Mouse (Mus musculus) gastrocnemius, postnatal 14 days (tissue): Measurements from ENCODE around the gene Bpgm. TPM values are rescaled to one million over a fixed set of nuclear protein-coding genes. Genes with fewer than 3 reads are reported as not detected.

Experiments used
- DNase-seq: peaks from one replicate; pipeline ENCODE4 v3.0.0; 2021; ENCODE audit warnings: mixed read lengths
- intact Hi-C: fragments of 180-260 bp; cut with DNase I; formaldehyde crosslinking; loops from one replicate; pipeline ENCODE4 v1.15.1; 2025; ENCODE audit warnings: low total_unique reads
- long read RNA-seq, 2 experiments: library from polyadenylated mRNA; stranded (forward); transcript quantifications; one replicate each; pipeline ENCODE4 v2.0.0; 2021
- total RNA-seq, 2 experiments: library from RNA; stranded (reverse); gene quantifications; 2 replicates each; pipeline ENCODE4 v1.2.3; 2021

Gene Bpgm
- total RNA-seq, result 10 to 100 TPM; 42.7 to 53.8 TPM
- long read RNA-seq, experiment 1, transcript Bpgm-201 (3 exons, 2,220 nt), result major isoform, 75 of 100 reads
- long read RNA-seq, experiment 1, partial matches to known transcripts, result 16 of 100 reads
- long read RNA-seq, experiment 1, other reads (novel, unspliced or antisense), result 9 of 100 reads
- long read RNA-seq, experiment 2, transcript Bpgm-201 (3 exons, 2,220 nt), result major isoform, 93 of 123 reads
- long read RNA-seq, experiment 2, partial matches to known transcripts, result 1 of 123 reads
- long read RNA-seq, experiment 2, other reads (novel, unspliced or antisense), result 29 of 123 reads

GRCm38 (mm10) chr6:34475974-34476794, at the start of gene Bpgm:
Gene Bpgm, plus strand, starts transcription at chr6:34476207.
- peak; percentile 96 for DNase-seq
- intact Hi-C loops, result no loop called here

GRCm38 (mm10) chr6:34439006-34439405, 37.0 kb upstream of the Bpgm start:
- intact Hi-C loops, result no loop called here
- DNase-seq, result no peak

GRCm38 (mm10) chr6:34441556-34442257, 34.3 kb upstream of the Bpgm start:
- intact Hi-C loops, result loop anchor here (10.0 kb wide), 1 partner anchor 47 kb away; no protein-coding TSS in a partner anchor
- DNase-seq, result no peak

GRCm38 (mm10) chr6:34443791-34444190, 32.2 kb upstream of the Bpgm start:
- intact Hi-C loops, result loop anchor here (10.0 kb wide), 1 partner anchor 49 kb away; no protein-coding TSS in a partner anchor
- no peak for DNase-seq

- peak; percentile 66 for DNase-seq
- intact Hi-C loops, result loop anchor here (2.0 to 10.0 kb wide), 2 partner anchors 53 to 153 kb away; no protein-coding TSS in a partner anchor
Measured at GRCm38 (mm10) chr6:34447961-34448360, 28.0 kb upstream of the Bpgm start.

- intact Hi-C loops, result loop anchor here (10.0 kb wide), 1 partner anchor 54 kb away; no protein-coding TSS in a partner anchor
- DNase-seq, result no peak
Measured at GRCm38 (mm10) chr6:34448696-34449095, 27.3 kb upstream of the Bpgm start.

- intact Hi-C loops, result no loop called here
Measured at GRCm38 (mm10) chr6:34452963-34453770, 22.8 kb upstream of the Bpgm start.

GRCm38 (mm10) chr6:34459456-34459855, 16.6 kb upstream of the Bpgm start:
- intact Hi-C loops, result no loop called here
- DNase-seq, result no peak

More at GRCm38 (mm10) chr6:34452963-34453770, 22.8 kb upstream of the Bpgm start:
- no peak for DNase-seq

GRCm38 (mm10) chr6:34460651-34461050, 15.4 kb upstream of the Bpgm start:
- DNase-seq, result no peak
- intact Hi-C loops, result no loop called here

- intact Hi-C loops, result no loop called here
- DNase-seq, result no peak
Measured at GRCm38 (mm10) chr6:34463582-34463981, 12.4 kb upstream of the Bpgm start.

- intact Hi-C loops, result no loop called here
- no peak for DNase-seq
Measured at GRCm38 (mm10) chr6:34471434-34472110, 4.4 kb upstream of the Bpgm start.

GRCm38 (mm10) chr6:34473346-34473745, 2.7 kb upstream of the Bpgm start:
- no peak for DNase-seq
- intact Hi-C loops, result no loop called here

- intact Hi-C loops, result no loop called here
Measured at GRCm38 (mm10) chr6:34474031-34474430, 2.0 kb upstream of the Bpgm start.

GRCm38 (mm10) chr6:34475391-34475790, 616 bp upstream of the Bpgm start:
- intact Hi-C loops, result no loop called here
- no peak for DNase-seq

More at GRCm38 (mm10) chr6:34474031-34474430, 2.0 kb upstream of the Bpgm start:
- no peak for DNase-seq

GRCm38 (mm10) chr6:34478036-34478435, 2.0 kb downstream of the Bpgm start:
- intact Hi-C loops, result no loop called here
- DNase-seq, result no peak

GRCm38 (mm10) chr6:34478677-34479360, 2.8 kb downstream of the Bpgm start:
- intact Hi-C loops, result no loop called here
- no peak for DNase-seq

GRCm38 (mm10) chr6:34479531-34479930, 3.5 kb downstream of the Bpgm start:
- intact Hi-C loops, result no loop called here
- no peak for DNase-seq

- intact Hi-C loops, result no loop called here
- no peak for DNase-seq
Measured at GRCm38 (mm10) chr6:34480749-34481148, 4.7 kb downstream of the Bpgm start.
